Mouse (Mus musculus): ENCODE results near the gene Lss. TPM values are rescaled to one million over a fixed set of nuclear protein-coding genes. Genes with fewer than 3 reads are reported as not detected.

The Lss gene
- 17.4 TPM for polyA plus RNA-seq (2021)

DNA sequence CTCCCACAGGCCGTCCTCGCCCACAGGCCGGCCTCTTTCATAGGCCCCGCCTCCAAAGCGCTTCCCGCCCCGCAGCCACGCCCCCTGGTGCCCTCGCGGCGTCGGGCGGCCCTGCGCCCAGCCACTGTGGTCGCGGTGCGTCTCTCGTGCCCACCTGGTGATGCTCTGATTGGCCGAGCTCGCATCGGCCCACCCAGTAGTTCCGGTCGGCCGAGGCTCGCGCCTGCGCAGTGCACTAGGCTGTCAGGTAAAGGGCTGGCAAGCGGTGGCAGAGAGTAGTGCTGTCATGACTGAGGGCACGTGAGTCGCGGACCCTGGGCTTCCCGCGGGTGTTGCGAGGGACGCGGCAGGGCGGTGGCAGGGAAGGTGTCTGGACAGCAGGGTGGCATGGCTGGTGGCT lies at the start of gene Lss:
Gene Lss, plus strand, starts transcription at position 214 of the 400 bp plus-strand sequence.
- ChIA-PET POLR2A (interaction anchor here (1.0 kb wide), 1 partner anchor 22 kb away, joined by 3 read pairs; no protein-coding TSS in a partner anchor), CTCF (no interaction called here)
- peaks cover 6% of the 10 kb centered on the region for H3K27me3 ChIP-seq
- DNase-seq (ENCODE audit: low read depth, low spot score) (peak; percentile 66), ATAC-seq (peak; percentile 97)
- no peak for TF ChIP-seq CTCF (IDR thresholded peaks at IDR 0.05)
- in situ Hi-C loops (cut with MboI; ENCODE audit: low pct_unique_long_range_greater_than_20kb), result no loop called here

GRCm38 (mm10) chr10:76486302-76486701 lies 45.1 kb upstream of the Lss start:
- DNase-seq (ENCODE audit: low read depth, low spot score) (no peak), ATAC-seq (no peak)
- ChIA-PET CTCF (interaction anchor here (2.2 kb wide), 1 partner anchor 27 kb away, joined by 5 read pairs; no protein-coding TSS in a partner anchor), POLR2A (no interaction called here)
- no peak for TF ChIP-seq CTCF (IDR thresholded peaks at IDR 0.05)
- in situ Hi-C loops (cut with MboI; ENCODE audit: low pct_unique_long_range_greater_than_20kb), result no loop called here
- no peaks in the 10 kb centered on the region for H3K27me3 ChIP-seq

- in situ Hi-C loops (cut with MboI; ENCODE audit: low pct_unique_long_range_greater_than_20kb), result no loop called here
- no peaks in the 10 kb centered on the region for H3K27me3 ChIP-seq
- DNase-seq (ENCODE audit: low read depth, low spot score), result no peak
- ChIA-PET CTCF (interaction anchor here (1.0 to 2.3 kb wide), 3 partner anchors 9 to 14 kb away, joined by 3 to 6 read pairs (median 5); no protein-coding TSS in a partner anchor), POLR2A (no interaction called here)
- TF ChIP-seq CTCF (IDR thresholded peaks at IDR 0.05), result no peak
- ATAC-seq, result no peak
These were observed 43.1 kb upstream of the Lss start for GRCm38 (mm10) chr10:76488265-76488664.

DNA sequence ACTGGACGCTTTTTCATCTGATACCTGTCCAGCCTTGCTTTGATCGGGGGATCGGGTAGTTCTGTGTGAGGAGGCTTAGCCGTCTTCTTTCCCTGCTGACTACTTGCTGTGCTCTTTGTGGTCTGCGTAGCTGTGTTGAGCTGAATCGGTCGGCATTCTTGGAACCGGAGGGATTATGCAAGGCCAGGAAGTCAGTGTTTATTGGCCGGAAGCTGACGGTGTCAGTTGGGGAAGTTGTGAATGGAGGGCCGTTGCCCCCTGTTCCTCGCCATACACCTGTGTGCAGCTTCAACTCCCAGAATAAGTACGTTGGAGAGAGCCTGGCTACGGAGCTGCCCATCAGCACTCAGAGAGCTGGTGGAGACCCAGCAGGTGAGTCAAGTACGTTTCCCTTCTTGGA lies 42.2 kb upstream of the Lss start:
- DNase-seq (ENCODE audit: low read depth, low spot score) (no peak), ATAC-seq (no peak)
- ChIA-PET CTCF (interaction anchor here (1.6 to 2.3 kb wide), 2 partner anchors 10 to 13 kb away, joined by 5 to 6 read pairs; no protein-coding TSS in a partner anchor), POLR2A (no interaction called here)
- no peak for TF ChIP-seq CTCF (IDR thresholded peaks at IDR 0.05)
- in situ Hi-C loops (cut with MboI; ENCODE audit: low pct_unique_long_range_greater_than_20kb), result no loop called here
- H3K27me3 ChIP-seq, result no peaks in the 10 kb centered on the region

- ChIA-PET POLR2A (no interaction called here), CTCF (no interaction called here)
- no peaks in the 10 kb centered on the region for H3K27me3 ChIP-seq
- in situ Hi-C loops (cut with MboI; ENCODE audit: low pct_unique_long_range_greater_than_20kb), result no loop called here
- DNase-seq (ENCODE audit: low read depth, low spot score) (no peak), ATAC-seq (no peak)
- no peak for TF ChIP-seq CTCF (IDR thresholded peaks at IDR 0.05)
These were observed 37.9 kb upstream of the Lss start for GRCm38 (mm10) chr10:76493527-76493926.

DNA sequence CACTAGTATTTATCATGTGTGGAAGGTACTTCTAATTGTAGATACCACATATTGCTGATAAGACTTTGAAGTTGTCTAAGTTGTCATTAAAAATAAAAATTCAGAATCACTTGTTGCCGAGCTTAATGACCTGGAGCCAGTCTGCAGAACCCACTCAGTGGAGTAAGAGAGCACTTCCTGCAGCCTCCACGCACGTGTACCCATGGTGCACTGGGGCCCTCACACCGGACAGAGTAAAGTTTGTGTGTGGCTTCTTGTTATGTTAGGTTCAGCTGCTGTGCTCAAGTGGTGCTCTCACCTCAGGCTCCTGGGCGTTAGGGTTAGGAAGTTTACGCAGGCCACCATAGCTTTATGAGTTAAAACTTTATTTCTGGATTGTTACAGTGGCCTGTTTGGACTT lies 35.9 kb upstream of the Lss start:
- ChIA-PET CTCF (interaction anchor here (0.6 kb wide), 1 partner anchor 17 kb away, joined by 3 read pairs; no protein-coding TSS in a partner anchor), POLR2A (no interaction called here)
- H3K27me3 ChIP-seq, result no peaks in the 10 kb centered on the region
- ATAC-seq (no peak), DNase-seq (ENCODE audit: low read depth, low spot score) (no peak)
- no peak for TF ChIP-seq CTCF (IDR thresholded peaks at IDR 0.05)
- in situ Hi-C loops (cut with MboI; ENCODE audit: low pct_unique_long_range_greater_than_20kb), result no loop called here

GRCm38 (mm10) chr10:76496366-76496765 lies 35.0 kb upstream of the Lss start:
- DNase-seq (ENCODE audit: low read depth, low spot score) (no peak), ATAC-seq (no peak)
- CTCF ChIA-PET, result interaction anchor here (1.1 kb wide), 1 partner anchor 14 kb away, joined by 3 read pairs; no protein-coding TSS in a partner anchor
- in situ Hi-C loops (cut with MboI; ENCODE audit: low pct_unique_long_range_greater_than_20kb), result no loop called here
- no peaks in the 10 kb centered on the region for H3K27me3 ChIP-seq
- POLR2A ChIA-PET, result no interaction called here
- no peak for TF ChIP-seq CTCF (IDR thresholded peaks at IDR 0.05)

DNA sequence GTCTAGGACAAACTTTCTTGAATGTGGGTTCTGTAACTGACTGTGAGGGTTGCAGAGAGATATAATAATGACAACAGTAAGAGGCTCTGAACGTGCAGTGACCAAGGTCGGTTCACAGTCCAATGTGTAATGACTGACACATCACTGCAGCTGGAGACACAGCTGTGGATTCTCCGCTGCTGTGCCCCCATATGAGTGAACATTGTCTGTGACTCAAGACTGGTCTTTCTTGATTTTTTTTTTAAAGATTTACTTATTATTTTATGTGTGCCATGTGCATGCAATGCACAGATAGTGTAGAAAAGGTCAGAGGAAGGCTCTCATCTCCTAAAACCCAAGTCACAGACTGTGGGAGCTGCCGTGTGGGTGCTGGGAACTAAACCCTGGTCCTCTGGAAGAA lies 33.9 kb upstream of the Lss start:
- ChIA-PET POLR2A (no interaction called here), CTCF (no interaction called here)
- no peak for TF ChIP-seq CTCF (IDR thresholded peaks at IDR 0.05)
- no peak for DNase-seq (ENCODE audit: low read depth, low spot score)
- no peaks in the 10 kb centered on the region for H3K27me3 ChIP-seq
- ATAC-seq, result no peak
- in situ Hi-C loops (cut with MboI; ENCODE audit: low pct_unique_long_range_greater_than_20kb), result no loop called here

DNA sequence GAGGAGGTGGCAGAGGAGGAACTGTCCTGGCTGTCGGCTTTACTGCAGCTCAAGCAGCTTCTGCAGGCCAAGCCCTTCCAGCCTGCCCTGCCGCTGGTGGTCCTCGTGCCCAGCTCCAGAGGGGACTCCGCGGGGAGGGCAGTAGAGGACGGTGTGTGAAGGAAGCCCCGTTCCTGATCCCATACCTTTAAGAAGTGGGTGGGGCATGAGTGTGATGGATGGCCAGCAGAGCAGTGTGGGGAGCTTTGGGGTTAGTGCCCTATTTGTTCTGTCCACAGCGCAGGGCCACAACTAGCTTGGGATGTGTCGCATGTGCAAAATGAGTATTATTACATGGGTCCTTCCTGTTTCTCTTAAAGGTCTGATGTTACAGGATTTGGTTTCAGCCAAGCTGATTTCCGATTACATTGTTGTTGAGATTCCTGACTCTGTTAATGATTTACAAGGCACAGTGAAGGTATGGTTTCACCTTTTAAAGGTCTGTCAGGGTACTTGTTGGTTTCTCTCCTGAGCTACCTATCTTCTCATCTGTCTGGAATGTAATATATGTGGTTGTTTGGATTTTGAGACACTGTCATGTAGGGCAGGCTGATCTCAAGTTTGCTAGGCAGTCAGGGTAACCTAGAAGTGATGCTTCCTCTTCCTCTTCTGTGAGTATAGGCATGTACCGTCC lies 27.0 kb upstream of the Lss start:
- DNase-seq (ENCODE audit: low read depth, low spot score), result no peak
- TF ChIP-seq CTCF (IDR thresholded peaks at IDR 0.05), result no peak
- CTCF ChIA-PET, result no interaction called here
- POLR2A ChIA-PET, result no interaction called here
- ATAC-seq, result no peak
- in situ Hi-C loops (cut with MboI; ENCODE audit: low pct_unique_long_range_greater_than_20kb), result no loop called here
- H3K27me3 ChIP-seq, result no peaks in the 10 kb centered on the region

DNA sequence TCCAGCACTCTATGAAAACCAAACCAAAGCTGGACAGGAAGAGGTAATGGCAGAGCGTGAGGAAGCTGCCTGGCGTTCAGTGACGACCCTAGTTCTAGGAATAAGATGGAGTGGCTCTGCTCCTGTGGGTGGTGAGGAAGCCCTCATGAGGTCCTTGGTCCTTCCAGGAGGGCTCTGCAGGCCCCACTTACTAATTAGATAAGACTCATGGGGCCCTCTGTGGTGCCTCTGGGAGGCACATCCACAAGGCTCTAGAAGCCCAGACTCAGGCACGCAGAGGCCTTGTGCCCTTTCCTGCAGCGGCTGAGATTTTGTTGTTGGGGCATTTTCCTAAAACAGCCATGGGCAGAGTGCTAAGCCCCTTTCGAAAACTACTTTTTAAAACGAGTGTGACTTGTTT lies 25.5 kb upstream of the Lss start:
- H3K27me3 ChIP-seq, result no peaks in the 10 kb centered on the region
- no peak for TF ChIP-seq CTCF (IDR thresholded peaks at IDR 0.05)
- no peak for ATAC-seq
- no peak for DNase-seq (ENCODE audit: low read depth, low spot score)
- ChIA-PET POLR2A (interaction anchor here (0.9 kb wide), 1 partner anchor 32 kb away, joined by 3 read pairs; no protein-coding TSS in a partner anchor), CTCF (no interaction called here)
- in situ Hi-C loops (cut with MboI; ENCODE audit: low pct_unique_long_range_greater_than_20kb), result no loop called here

GRCm38 (mm10) chr10:76512965-76513583 lies 18.3 kb upstream of the Lss start:
- no peaks in the 10 kb centered on the region for H3K27me3 ChIP-seq
- in situ Hi-C loops (cut with MboI; ENCODE audit: low pct_unique_long_range_greater_than_20kb), result no loop called here
- ChIA-PET CTCF (interaction anchor here (0.8 to 2.0 kb wide), 5 partner anchors 16 to 111 kb away, joined by 3 to 9 read pairs (median 4); partner anchors contain the start of genes Col6a2 and Ftcd), POLR2A (interaction anchor here (0.7 kb wide), 2 partner anchors 15 to 479 kb away, joined by 3 to 8 read pairs; no protein-coding TSS in a partner anchor)
- DNase-seq (ENCODE audit: low read depth, low spot score), result no peak
- peak; percentile 85 for TF ChIP-seq CTCF (IDR thresholded peaks at IDR 0.05)
- ATAC-seq, result peak; percentile 31

Data from Patski (cell line).